Mouse (Mus musculus): ENCODE data around the gene Arih2. TPM values are rescaled to one million over a fixed set of nuclear protein-coding genes. Genes with fewer than 3 reads are reported as not detected.
A peak's percentile ranks its signal among the peaks of the same experiment; 100 is the strongest.

Gene Arih2
- polyA plus RNA-seq, 1 experiment from 2014 or later, result 47.3 TPM

GRCm38 (mm10) chr9:108577025-108577424 is 72.2 kb downstream of the Arih2 start:
- 0 out of 2 replicates have a peak overlapping the region, but pooled peaks have one; percentile 97 for H3K27ac ChIP-seq (replicated peaks)
- H3K9ac ChIP-seq (replicated peaks), result peak overlapping the region; percentile 82
- 57% methylated on average over 6 of the region's 6 CpGs for WGBS
- peak overlapping the region; percentile 67 for H3K4me2 ChIP-seq
- H3K36me3 ChIP-seq, result peaks cover 47% of the 10 kb centered on the region
- H3K27me3 ChIP-seq (replicated peaks), result no peaks in the 10 kb centered on the region
- no peak for ATAC-seq (ENCODE audit: low FRiP score)
- peaks cover 68% of the 10 kb centered on the region for H3K4me1 ChIP-seq
- peak overlapping the region; percentile 73 for H3K4me3 ChIP-seq (replicated peaks)
- H3K9me3 ChIP-seq (replicated peaks), result no peaks in the 10 kb centered on the region

GRCm38 (mm10) chr9:108575321-108576297 is 73.6 kb downstream of the Arih2 start:
- Histone ChIP-seq H3K4me3 (replicated peaks) (no peak overlapping the region; the same call in 1 of the 2 replicates), H3K27ac (replicated peaks) (no peak overlapping the region), H3K4me1 (peaks cover 73% of the 10 kb centered on the region), H3K9ac (replicated peaks) (peak overlapping the region; percentile 14; the same call in 1 of the 2 replicates), H3K27me3 (replicated peaks) (no peaks in the 10 kb centered on the region), H3K36me3 (peaks cover 51% of the 10 kb centered on the region), H3K9me3 (replicated peaks) (no peaks in the 10 kb centered on the region), H3K4me2 (peak overlapping the region; percentile 67)
- no peak for ATAC-seq (ENCODE audit: low FRiP score)
- 86% methylated on average over 37 of the region's 37 CpGs for WGBS

GRCm38 (mm10) chr9:108574921-108575320 is 74.3 kb downstream of the Arih2 start:
- Histone ChIP-seq H3K4me3 (replicated peaks) (no peak overlapping the region), H3K9ac (replicated peaks) (0 out of 2 replicates have a peak overlapping the region, but pooled peaks have one; percentile 14), H3K4me2 (peak overlapping the region; percentile 67), H3K27me3 (replicated peaks) (no peaks in the 10 kb centered on the region), H3K4me1 (peaks cover 79% of the 10 kb centered on the region), H3K27ac (replicated peaks) (no peak overlapping the region), H3K36me3 (peaks cover 49% of the 10 kb centered on the region), H3K9me3 (replicated peaks) (no peaks in the 10 kb centered on the region)
- no peak for ATAC-seq (ENCODE audit: low FRiP score)
- WGBS, result 80% methylated on average over 12 of the region's 12 CpGs

- Histone ChIP-seq H3K9ac (replicated peaks) (no peak overlapping the region; the same call in 1 of the 2 replicates), H3K4me1 (peaks cover 77% of the 10 kb centered on the region), H3K27ac (replicated peaks) (no peak overlapping the region), H3K4me3 (replicated peaks) (no peak overlapping the region), H3K4me2 (peak overlapping the region; percentile 22; the same call in 1 of the 2 replicates), H3K9me3 (replicated peaks) (no peaks in the 10 kb centered on the region), H3K27me3 (replicated peaks) (no peaks in the 10 kb centered on the region), H3K36me3 (peaks cover 49% of the 10 kb centered on the region)
- ATAC-seq (ENCODE audit: low FRiP score), result no peak
- WGBS, result 55% methylated on average over 26 of the region's 26 CpGs
These were observed 75.2 kb downstream of the Arih2 start for GRCm38 (mm10) chr9:108573774-108574690.

- 88% methylated on average over 10 of the region's 10 CpGs for WGBS
- Histone ChIP-seq H3K36me3 (peaks cover 49% of the 10 kb centered on the region), H3K4me1 (peaks cover 83% of the 10 kb centered on the region), H3K4me3 (replicated peaks) (no peak overlapping the region), H3K9ac (replicated peaks) (no peak overlapping the region), H3K27ac (replicated peaks) (no peak overlapping the region), H3K27me3 (replicated peaks) (no peaks in the 10 kb centered on the region), H3K4me2 (no peak overlapping the region), H3K9me3 (replicated peaks) (no peaks in the 10 kb centered on the region)
- no peak for ATAC-seq (ENCODE audit: low FRiP score)
These were observed 76.9 kb downstream of the Arih2 start for GRCm38 (mm10) chr9:108572321-108572720.

GRCm38 (mm10) chr9:108571401-108571973 is 77.7 kb downstream of the Arih2 start:
- H3K36me3 ChIP-seq, result peaks cover 49% of the 10 kb centered on the region
- H3K9me3 ChIP-seq (replicated peaks), result no peaks in the 10 kb centered on the region
- no peak overlapping the region for H3K9ac ChIP-seq (replicated peaks)
- WGBS, result 94% methylated on average over 16 of the region's 16 CpGs
- no peak overlapping the region for H3K4me3 ChIP-seq (replicated peaks)
- H3K27me3 ChIP-seq (replicated peaks), result no peaks in the 10 kb centered on the region
- H3K4me1 ChIP-seq, result peaks cover 75% of the 10 kb centered on the region
- no peak overlapping the region for H3K27ac ChIP-seq (replicated peaks)
- ATAC-seq (ENCODE audit: low FRiP score), result no peak
- no peak overlapping the region for H3K4me2 ChIP-seq

- H3K27me3 ChIP-seq (replicated peaks), result no peaks in the 10 kb centered on the region
- no peaks in the 10 kb centered on the region for H3K9me3 ChIP-seq (replicated peaks)
- peaks cover 48% of the 10 kb centered on the region for H3K36me3 ChIP-seq
- H3K9ac ChIP-seq (replicated peaks), result peak overlapping the region; percentile 59
- H3K27ac ChIP-seq (replicated peaks), result peak overlapping the region; percentile 76
- peak overlapping the region; percentile 90 for H3K4me2 ChIP-seq
- H3K4me1 ChIP-seq, result peaks cover 74% of the 10 kb centered on the region
- 2% methylated on average over 40 of the region's 40 CpGs for WGBS
- no peak for ATAC-seq (ENCODE audit: low FRiP score)
- peak overlapping the region; percentile 65 for H3K4me3 ChIP-seq (replicated peaks)
These were observed 78.8 kb downstream of the Arih2 start for GRCm38 (mm10) chr9:108570207-108570896.

GRCm38 (mm10) chr9:108569381-108570206 is 79.6 kb downstream of the Arih2 start, which contains the start of gene Dalrd3:
Gene Dalrd3, plus strand, starts transcription at chr9:108569886.
- ATAC-seq (ENCODE audit: low FRiP score), result peak; percentile 72
- H3K36me3 ChIP-seq, result peaks cover 55% of the 10 kb centered on the region
- H3K4me1 ChIP-seq, result peaks cover 69% of the 10 kb centered on the region

GRCm38 (mm10) chr9:108568511-108568921 is 80.7 kb downstream of the Arih2 start:
- H3K36me3 ChIP-seq, result peaks cover 55% of the 10 kb centered on the region
- no peak overlapping the region for H3K9ac ChIP-seq (replicated peaks)
- peak overlapping the region; percentile 90 for H3K4me2 ChIP-seq
- H3K4me3 ChIP-seq (replicated peaks), result peak overlapping the region; percentile 78
- no peak overlapping the region for H3K27ac ChIP-seq (replicated peaks)
- no peaks in the 10 kb centered on the region for H3K27me3 ChIP-seq (replicated peaks)
- no peak for ATAC-seq (ENCODE audit: low FRiP score)
- 83% methylated on average over 17 of the region's 17 CpGs for WGBS
- no peaks in the 10 kb centered on the region for H3K9me3 ChIP-seq (replicated peaks)
- peaks cover 64% of the 10 kb centered on the region for H3K4me1 ChIP-seq

More at GRCm38 (mm10) chr9:108569381-108570206, 79.6 kb downstream of the Arih2 start, which contains the start of gene Dalrd3:
- peak within 1 kb of the TSS; percentile 90 for H3K4me2 ChIP-seq
- H3K9me3 ChIP-seq (replicated peaks), result no peaks in the 10 kb centered on the region
- H3K4me3 ChIP-seq (replicated peaks), result peak within 1 kb of the TSS; percentile 65
- H3K27ac ChIP-seq (replicated peaks), result peak within 1 kb of the TSS; percentile 76
- peak within 1 kb of the TSS; percentile 59 for H3K9ac ChIP-seq (replicated peaks)
- no peaks in the 10 kb centered on the region for H3K27me3 ChIP-seq (replicated peaks)
- 5% methylated on average over 42 of the region's 42 CpGs for WGBS

- Histone ChIP-seq H3K27ac (replicated peaks) (peak overlapping the region; percentile 96), H3K27me3 (replicated peaks) (no peaks in the 10 kb centered on the region), H3K36me3 (peaks cover 54% of the 10 kb centered on the region), H3K4me1 (peaks cover 58% of the 10 kb centered on the region), H3K4me3 (replicated peaks) (peak overlapping the region; percentile 78), H3K9me3 (replicated peaks) (no peaks in the 10 kb centered on the region), H3K4me2 (peak overlapping the region; percentile 90), H3K9ac (replicated peaks) (peak overlapping the region; percentile 64)
- WGBS, result 18% methylated on average over 18 of the region's 18 CpGs
- ATAC-seq (ENCODE audit: low FRiP score), result no peak
These were observed 81.2 kb downstream of the Arih2 start for GRCm38 (mm10) chr9:108567931-108568419.
